Mouse (Mus musculus): ENCODE measurements at regions not wholly inside any gene's neighbourhood (a gene's known extent, or its start where the extent isn't known, plus 50 kb on each side); places are given as distances from the start of the nearest gene placed in this dataset.

- WGBS = 89% methylated on average over 4 of the region's 4 CpGs
- no peaks in the 10 kb centered on the region for H3K4me1 ChIP-seq
- ATAC-seq = peak; percentile 21; the same call in 1 of the 2 replicates
- no peak overlapping the region for H3K27ac ChIP-seq
- H3K4me2 ChIP-seq = no peak overlapping the region
- H3K36me3 ChIP-seq (ENCODE audit: poor library complexity, severe bottlenecking) = no peaks in the 10 kb centered on the region
- no peaks in the 10 kb centered on the region for H3K27me3 ChIP-seq
- H3K4me3 ChIP-seq = no peak overlapping the region
- H3K9me3 ChIP-seq (replicated peaks) = no peaks in the 10 kb centered on the region
- H3K9ac ChIP-seq = no peak overlapping the region
Measured at GRCm38 (mm10) chr15:24725170-24725569, 688.4 kb downstream of the Basp1 start.

DNA sequence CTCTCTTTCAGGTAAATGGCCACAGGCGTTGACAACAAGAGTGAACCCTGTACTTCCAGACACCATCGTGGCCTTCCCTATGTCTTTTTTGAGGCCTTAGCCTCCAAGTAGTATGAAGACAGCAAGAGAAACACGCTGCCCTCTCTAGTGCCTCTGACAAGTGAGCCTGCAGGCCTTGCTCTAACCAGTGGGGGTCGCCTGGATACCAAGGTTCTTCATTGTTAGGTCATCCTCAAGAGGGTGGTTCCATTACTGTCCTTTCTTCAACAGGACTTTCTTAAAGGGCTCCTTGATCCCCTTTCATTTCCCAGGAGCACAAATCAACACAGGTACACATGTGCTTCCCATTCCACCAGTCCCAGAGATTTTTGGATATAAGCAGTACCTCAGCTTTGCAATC, 688.9 kb downstream of the Basp1 start:
- no peak overlapping the region for H3K4me3 ChIP-seq
- H3K9me3 ChIP-seq (replicated peaks) = no peaks in the 10 kb centered on the region
- ATAC-seq = peak; percentile 89
- no peaks in the 10 kb centered on the region for H3K27me3 ChIP-seq
- no peak overlapping the region for H3K27ac ChIP-seq
- no peaks in the 10 kb centered on the region for H3K4me1 ChIP-seq
- WGBS = 52% methylated on average over 4 of the region's 4 CpGs
- no peaks in the 10 kb centered on the region for H3K36me3 ChIP-seq (ENCODE audit: poor library complexity, severe bottlenecking)
- no peak overlapping the region for H3K4me2 ChIP-seq
- H3K9ac ChIP-seq = no peak overlapping the region

- Histone ChIP-seq H3K4me1 (no peaks in the 10 kb centered on the region), H3K9me3 (replicated peaks) (no peaks in the 10 kb centered on the region), H3K9ac (no peak overlapping the region), H3K27me3 (no peaks in the 10 kb centered on the region), H3K27ac (no peak overlapping the region), H3K36me3 (ENCODE audit: poor library complexity, severe bottlenecking) (no peaks in the 10 kb centered on the region), H3K4me2 (no peak overlapping the region), H3K4me3 (no peak overlapping the region)
- ATAC-seq = no peak
- 76% methylated on average over 2 of the region's 2 CpGs for WGBS
Measured at GRCm38 (mm10) chr15:24720346-24720745, 693.2 kb downstream of the Basp1 start.

DNA sequence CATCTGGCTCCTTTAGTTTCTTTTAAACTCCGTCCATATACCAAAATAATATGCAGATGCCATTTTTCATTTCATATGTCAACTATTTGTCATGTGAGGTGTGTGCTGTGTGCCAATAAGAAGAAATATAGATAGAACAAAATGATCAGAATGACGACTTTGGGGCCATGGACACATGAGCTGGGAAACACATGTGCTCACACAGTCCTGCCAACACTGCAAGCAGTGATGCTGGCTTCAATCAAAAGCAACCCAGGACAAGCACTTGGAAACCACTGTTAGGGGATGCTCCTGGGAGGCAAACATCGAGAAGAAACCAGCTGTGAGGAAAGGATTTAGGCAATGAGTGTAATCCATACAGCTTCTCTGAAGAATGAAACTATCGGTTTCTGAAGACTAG, 731.4 kb downstream of the Basp1 start:
- no peaks in the 10 kb centered on the region for H3K36me3 ChIP-seq (ENCODE audit: poor library complexity, severe bottlenecking)
- H3K9me3 ChIP-seq (replicated peaks) = no peaks in the 10 kb centered on the region
- 84% methylated on average over 4 of the region's 4 CpGs for WGBS
- H3K4me1 ChIP-seq = no peaks in the 10 kb centered on the region
- no peak overlapping the region for H3K4me3 ChIP-seq
- H3K27ac ChIP-seq = no peak overlapping the region
- ATAC-seq = no peak
- H3K27me3 ChIP-seq = no peaks in the 10 kb centered on the region
- H3K9ac ChIP-seq = no peak overlapping the region
- no peak overlapping the region for H3K4me2 ChIP-seq

- 77% methylated on average over 1 of the region's 1 CpGs for WGBS
- Histone ChIP-seq H3K4me2 (no peak overlapping the region), H3K4me1 (no peaks in the 10 kb centered on the region), H3K9me3 (replicated peaks) (no peaks in the 10 kb centered on the region), H3K4me3 (no peak overlapping the region), H3K27ac (no peak overlapping the region), H3K36me3 (ENCODE audit: poor library complexity, severe bottlenecking) (no peaks in the 10 kb centered on the region), H3K9ac (no peak overlapping the region), H3K27me3 (no peaks in the 10 kb centered on the region)
- ATAC-seq = peak; percentile 70
Measured at GRCm38 (mm10) chr15:24648938-24649337, 764.6 kb downstream of the Basp1 start.

GRCm38 (mm10) chr15:24635620-24636019, 777.9 kb downstream of the Basp1 start:
- H3K27me3 ChIP-seq = no peaks in the 10 kb centered on the region
- WGBS = 30% methylated on average over 2 of the region's 2 CpGs
- H3K9me3 ChIP-seq (replicated peaks) = no peaks in the 10 kb centered on the region
- H3K9ac ChIP-seq = no peak overlapping the region
- no peak for ATAC-seq
- H3K4me1 ChIP-seq = no peaks in the 10 kb centered on the region
- H3K36me3 ChIP-seq (ENCODE audit: poor library complexity, severe bottlenecking) = no peaks in the 10 kb centered on the region
- no peak overlapping the region for H3K4me2 ChIP-seq
- no peak overlapping the region for H3K27ac ChIP-seq
- H3K4me3 ChIP-seq = no peak overlapping the region

DNA sequence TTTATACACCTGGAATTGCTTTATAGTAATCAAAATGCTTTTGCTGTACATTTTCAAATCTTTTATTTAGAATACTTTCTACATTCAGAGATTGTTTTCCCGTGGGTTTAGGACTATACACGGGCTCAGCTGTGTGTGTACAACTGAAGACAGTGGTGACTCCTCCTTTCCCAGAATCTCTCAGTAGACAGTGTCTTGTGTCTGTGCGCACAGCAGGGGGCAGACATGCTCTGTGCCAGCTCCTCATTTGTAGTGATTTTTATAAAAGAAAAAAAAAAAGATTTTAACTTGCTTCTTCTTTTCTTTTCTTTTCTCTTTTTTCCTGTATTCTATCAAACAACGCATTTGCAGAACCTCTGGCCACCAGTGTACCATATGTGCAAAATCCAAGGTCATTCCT, 817.3 kb downstream of the Basp1 start:
- no peaks in the 10 kb centered on the region for H3K4me1 ChIP-seq
- WGBS = 43% methylated on average over 4 of the region's 4 CpGs

DNA sequence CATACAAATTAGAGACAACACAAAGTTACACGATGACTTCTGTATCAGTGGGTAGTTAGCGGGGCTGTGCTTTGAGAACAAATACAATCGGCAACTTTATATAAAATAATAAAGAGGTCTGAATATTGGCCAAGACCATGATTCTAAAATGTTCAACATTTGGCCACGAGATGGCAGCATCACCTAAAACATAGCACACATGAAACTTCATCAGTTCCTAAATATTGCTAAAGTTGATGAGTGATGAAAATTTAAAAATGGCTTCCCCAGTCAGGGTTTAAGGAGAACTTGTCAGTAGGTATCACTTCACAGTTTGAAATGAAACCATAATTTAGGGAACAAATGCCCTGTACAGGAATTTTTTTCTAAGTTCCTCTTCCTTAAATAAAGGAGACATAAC, 824.6 kb downstream of the Basp1 start:
- 23% methylated on average over 4 of the region's 4 CpGs for WGBS
- Histone ChIP-seq H3K4me3 (no peak overlapping the region), H3K27me3 (no peaks in the 10 kb centered on the region), H3K4me2 (no peak overlapping the region), H3K9me3 (replicated peaks) (no peaks in the 10 kb centered on the region), H3K4me1 (no peaks in the 10 kb centered on the region), H3K36me3 (ENCODE audit: poor library complexity, severe bottlenecking) (no peaks in the 10 kb centered on the region), H3K27ac (no peak overlapping the region), H3K9ac (no peak overlapping the region)
- ATAC-seq = peak; percentile 62

More for the DNA sequence above, 817.3 kb downstream of the Basp1 start:
- Histone ChIP-seq H3K27me3 (no peaks in the 10 kb centered on the region), H3K36me3 (ENCODE audit: poor library complexity, severe bottlenecking) (no peaks in the 10 kb centered on the region), H3K27ac (no peak overlapping the region), H3K4me2 (no peak overlapping the region), H3K9ac (no peak overlapping the region), H3K9me3 (replicated peaks) (no peaks in the 10 kb centered on the region), H3K4me3 (no peak overlapping the region)
- peak; percentile 92 for ATAC-seq

- H3K9ac ChIP-seq = no peak overlapping the region
- under 1% methylated on average over 3 of the region's 3 CpGs for WGBS
- ATAC-seq = peak; percentile 96
Measured at GRCm38 (mm10) chr15:24566981-24567380, 846.6 kb downstream of the Basp1 start.

GRCm38 (mm10) chr15:24556806-24557205, 856.8 kb downstream of the Basp1 start:
- WGBS = 87% methylated on average over 4 of the region's 4 CpGs
- Histone ChIP-seq H3K9me3 (replicated peaks) (no peaks in the 10 kb centered on the region), H3K36me3 (ENCODE audit: poor library complexity, severe bottlenecking) (no peaks in the 10 kb centered on the region), H3K27me3 (no peaks in the 10 kb centered on the region), H3K4me1 (no peaks in the 10 kb centered on the region), H3K4me3 (no peak overlapping the region), H3K27ac (no peak overlapping the region), H3K4me2 (no peak overlapping the region), H3K9ac (no peak overlapping the region)
- ATAC-seq = no peak

More at GRCm38 (mm10) chr15:24566981-24567380, 846.6 kb downstream of the Basp1 start:
- Histone ChIP-seq H3K4me1 (peaks cover 8% of the 10 kb centered on the region), H3K4me3 (no peak overlapping the region), H3K27ac (peak overlapping the region; percentile 59), H3K36me3 (ENCODE audit: poor library complexity, severe bottlenecking) (no peaks in the 10 kb centered on the region), H3K27me3 (no peaks in the 10 kb centered on the region), H3K4me2 (no peak overlapping the region), H3K9me3 (replicated peaks) (no peaks in the 10 kb centered on the region)

DNA sequence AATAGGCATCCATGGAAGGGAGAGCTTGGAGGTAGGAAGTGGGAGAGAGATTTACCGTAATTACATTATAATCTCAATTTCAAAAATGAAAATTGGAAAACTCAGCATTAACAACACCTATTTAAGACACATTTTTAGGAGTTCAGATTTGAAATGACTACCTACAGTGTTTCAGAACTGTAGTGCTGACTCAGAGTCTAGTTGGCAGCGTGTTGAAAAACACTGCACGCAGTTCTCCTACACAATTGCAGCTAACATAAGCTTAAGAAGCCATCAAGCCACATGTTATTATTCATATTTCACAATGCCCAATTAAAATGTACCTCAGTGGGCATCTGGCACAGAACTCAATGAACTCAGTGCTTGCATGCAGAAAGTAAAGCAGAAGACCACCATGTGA, 863.5 kb downstream of the Basp1 start:
- Histone ChIP-seq H3K9ac (no peak overlapping the region), H3K4me3 (no peak overlapping the region), H3K27ac (no peak overlapping the region), H3K4me2 (no peak overlapping the region), H3K36me3 (ENCODE audit: poor library complexity, severe bottlenecking) (no peaks in the 10 kb centered on the region), H3K9me3 (replicated peaks) (no peaks in the 10 kb centered on the region), H3K27me3 (no peaks in the 10 kb centered on the region), H3K4me1 (no peaks in the 10 kb centered on the region)
- no peak for ATAC-seq
- 95% methylated on average over 3 of the region's 3 CpGs for WGBS

DNA sequence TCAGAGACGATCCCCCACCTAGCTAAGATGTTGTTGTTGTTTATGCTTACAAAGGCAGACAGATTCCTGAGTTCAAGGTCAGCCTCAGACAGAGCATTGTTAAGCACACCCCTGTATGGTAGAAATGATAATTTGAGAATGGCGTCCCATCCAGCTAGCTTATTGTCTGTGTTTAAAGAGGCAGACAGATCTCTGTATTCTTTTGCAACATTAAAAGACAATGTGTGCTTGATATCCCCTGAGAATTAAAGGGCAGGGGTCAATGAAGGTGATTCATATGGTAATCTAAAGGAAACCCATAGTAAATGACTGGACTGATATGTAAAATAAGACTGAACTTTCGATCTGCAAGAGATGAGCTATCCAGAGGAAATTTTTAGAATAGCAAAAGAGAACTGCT, 883.5 kb downstream of the Basp1 start:
- Histone ChIP-seq H3K9me3 (replicated peaks) (no peaks in the 10 kb centered on the region), H3K4me1 (no peaks in the 10 kb centered on the region), H3K9ac (no peak overlapping the region), H3K27me3 (no peaks in the 10 kb centered on the region), H3K4me2 (no peak overlapping the region), H3K4me3 (no peak overlapping the region), H3K27ac (no peak overlapping the region), H3K36me3 (ENCODE audit: poor library complexity, severe bottlenecking) (no peaks in the 10 kb centered on the region)
- 66% methylated on average over 3 of the region's 3 CpGs for WGBS
- ATAC-seq = no peak

DNA sequence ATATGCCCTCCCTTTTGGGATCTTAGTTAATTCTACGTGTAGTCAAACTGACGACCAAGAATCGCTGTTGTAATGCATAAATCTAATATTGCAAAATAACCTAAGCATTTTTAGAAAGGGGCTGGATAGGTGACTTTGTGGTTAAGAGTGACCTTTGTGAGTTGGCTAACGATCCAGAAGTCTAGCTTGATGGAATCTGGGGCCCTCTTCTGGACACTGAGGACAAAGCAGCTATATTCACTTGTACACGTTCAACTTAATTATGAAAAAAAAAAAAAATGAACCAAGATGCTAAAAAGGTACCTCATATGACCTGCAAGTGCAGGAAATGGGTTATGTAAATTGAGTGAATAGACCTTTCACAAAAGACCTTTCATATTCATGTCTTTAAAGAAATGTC, 886.2 kb downstream of the Basp1 start:
- WGBS = 78% methylated on average over 5 of the region's 5 CpGs
- no peak overlapping the region for H3K27ac ChIP-seq
- H3K4me3 ChIP-seq = no peak overlapping the region
- H3K9ac ChIP-seq = no peak overlapping the region
- H3K27me3 ChIP-seq = no peaks in the 10 kb centered on the region
- H3K4me1 ChIP-seq = no peaks in the 10 kb centered on the region
- no peak for ATAC-seq
- no peaks in the 10 kb centered on the region for H3K9me3 ChIP-seq (replicated peaks)
- H3K36me3 ChIP-seq (ENCODE audit: poor library complexity, severe bottlenecking) = no peaks in the 10 kb centered on the region
- no peak overlapping the region for H3K4me2 ChIP-seq
